Comparison of ENCODE assay signal across 33 mouse cellular contexts in the genomic region with DNA sequence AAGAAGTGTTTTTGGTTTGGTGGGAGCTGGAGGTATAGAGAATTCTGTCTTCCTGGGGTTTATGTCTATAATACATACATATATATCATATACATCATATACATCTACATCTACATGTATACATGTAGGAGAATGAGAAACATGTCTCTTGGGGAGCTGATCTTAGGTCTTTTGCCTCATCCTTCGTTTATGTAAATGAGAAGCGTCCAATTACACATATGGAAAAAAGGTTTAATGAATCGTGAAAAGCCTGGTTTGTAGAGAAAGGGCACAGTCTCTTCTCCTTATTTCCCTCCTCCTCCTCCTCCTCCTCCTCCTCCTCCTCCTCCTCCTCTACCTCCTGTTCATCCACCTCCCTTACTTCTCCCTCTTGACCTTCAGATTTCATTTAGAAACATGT. TPM values are rescaled to one million over a fixed set of nuclear protein-coding genes. Genes with fewer than 3 reads are reported as not detected.
DNase-seq lines count a peak whose midpoint lies in the region; ATAC-seq and TF ChIP-seq lines count a peak whose summit lies in the region.
"Had no signal": no experiment of that assay in that cellular context is flagged by ENCODE, and none has a peak within 500 bp of the region (broad histone marks: within the 10 kb centered on the region; RNA-seq: fewer than 3 reads in every experiment).

No protein-coding gene starts in this region.

- no peak for DNase-seq in forebrain, embryonic 11.5 days (ENCODE audit: low spot score)
- DNase-seq in forebrain, postnatal 0 days = no peak
- peak; percentile 38 for DNase-seq in retina, embryonic 14.5 days (ENCODE audit: low spot score)
- no peak for DNase-seq in heart, postnatal 25 days (ENCODE audit: low spot score)
- no peak for DNase-seq in heart, postnatal 10 days
- DNase-seq: adrenal gland, adult 2 months; adrenal gland, postnatal 25 days; cerebellum, adult 18-20 months; cerebellum, adult 9-10 months; cerebellum, postnatal 14 days; gastrocnemius, adult 2 months; gastrocnemius, postnatal 14 days; heart, adult 11 months; heart, postnatal 4 days; kidney, adult 18-20 months had no signal

- no peak overlapping the region for H3K4me3 ChIP-seq in forebrain, embryonic 11.5 days (ENCODE audit: low read depth, low read length)
- H3K4me3 ChIP-seq in forebrain, postnatal 0 days (ENCODE audit: low read depth, low read length) = no peak overlapping the region
- no peak overlapping the region for H3K4me3 ChIP-seq in forebrain, embryonic 13.5 days
- H3K4me3 ChIP-seq: embryonic facial prominence, embryonic 10.5 days; embryonic facial prominence, embryonic 13.5 days; erythroblast, embryonic 14.5 days; gastrocnemius, adult 2 months had no signal

- H3K9ac ChIP-seq in forebrain, embryonic 11.5 days (ENCODE audit: low read length) = no peak overlapping the region
- H3K9ac ChIP-seq in forebrain, postnatal 0 days = no peak overlapping the region
- H3K9ac ChIP-seq in forebrain, embryonic 13.5 days = no peak overlapping the region
- H3K9ac ChIP-seq: embryonic facial prominence, embryonic 13.5 days; hindbrain, embryonic 14.5 days had no signal

- no peaks in the 10 kb centered on the region for H3K9me3 ChIP-seq in forebrain, embryonic 11.5 days (ENCODE audit: control insufficient read depth, low read length)
- no peaks in the 10 kb centered on the region for H3K9me3 ChIP-seq in forebrain, postnatal 0 days (ENCODE audit: low read length)
- no peaks in the 10 kb centered on the region for H3K9me3 ChIP-seq in forebrain, embryonic 13.5 days (replicated peaks)
- H3K9me3 ChIP-seq: embryonic facial prominence, embryonic 13.5 days had no signal

- TF ChIP-seq CTCF in forebrain, postnatal 0 days (IDR thresholded peaks at IDR 0.05; ENCODE audit: low read depth) = no peak

- intact Hi-C loops in heart, postnatal 25 days (cut with DNase I) = no loop called here
- intact Hi-C loops in heart, postnatal 10 days (cut with DNase I) = no loop called here

- no peaks in the 10 kb centered on the region for H3K4me1 ChIP-seq in forebrain, embryonic 11.5 days (replicated peaks; ENCODE audit: control insufficient read depth, insufficient read depth, low read length)
- H3K4me1 ChIP-seq in forebrain, postnatal 0 days (ENCODE audit: insufficient read depth) = no peaks in the 10 kb centered on the region
- H3K4me1 ChIP-seq in forebrain, embryonic 13.5 days = peaks cover 4% of the 10 kb centered on the region
- H3K4me1 ChIP-seq: embryonic facial prominence, embryonic 13.5 days had no signal

- H3K36me3 ChIP-seq in forebrain, embryonic 11.5 days (ENCODE audit: control insufficient read depth, insufficient read depth, low read length) = no peaks in the 10 kb centered on the region
- no peaks in the 10 kb centered on the region for H3K36me3 ChIP-seq in forebrain, postnatal 0 days (ENCODE audit: insufficient read depth)
- no peaks in the 10 kb centered on the region for H3K36me3 ChIP-seq in forebrain, embryonic 13.5 days (ENCODE audit: poor library complexity, severe bottlenecking)
- H3K36me3 ChIP-seq: embryonic facial prominence, embryonic 10.5 days; embryonic facial prominence, embryonic 13.5 days had no signal

- peak; percentile 8; the same call in 1 of the 2 replicates for ATAC-seq in forebrain, embryonic 11.5 days (replicated peaks; ENCODE audit: low FRiP score)
- ATAC-seq in forebrain, postnatal 0 days = no peak
- no peak for ATAC-seq in forebrain, embryonic 13.5 days
- ATAC-seq: CD4-positive, CD25-positive, alpha-beta regulatory T cell, adult 4 months; hindbrain, postnatal 0 days; inflammation-experienced regulatory T-cells, adult 6 months; intestine, embryonic 16.5 days had no signal

- H3K27me3 ChIP-seq in forebrain, embryonic 11.5 days (ENCODE audit: control insufficient read depth, insufficient read depth, low read length) = no peaks in the 10 kb centered on the region
- H3K27me3 ChIP-seq in forebrain, postnatal 0 days (ENCODE audit: insufficient read depth, low read length) = no peaks in the 10 kb centered on the region
- H3K27me3 ChIP-seq in forebrain, embryonic 13.5 days = no peaks in the 10 kb centered on the region

- H3K27ac ChIP-seq in forebrain, embryonic 11.5 days (ENCODE audit: low read depth, low read length) = peak overlapping the region; percentile 50; the same call in 1 of the 2 replicates
- no peak overlapping the region for H3K27ac ChIP-seq in forebrain, postnatal 0 days (ENCODE audit: low read depth, low read length)
- H3K27ac ChIP-seq in forebrain, embryonic 13.5 days = 0 out of 2 replicates have a peak overlapping the region, but pooled peaks have one; percentile 51
- H3K27ac ChIP-seq: embryonic facial prominence, embryonic 10.5 days; embryonic facial prominence, embryonic 13.5 days; gastrocnemius, adult 2 months; hindbrain, embryonic 14.5 days; hindbrain, postnatal 0 days had no signal

- no peak overlapping the region for H3K4me2 ChIP-seq in forebrain, embryonic 11.5 days (ENCODE audit: low read depth, low read length, severe bottlenecking)
- H3K4me2 ChIP-seq in forebrain, postnatal 0 days (ENCODE audit: low read depth) = no peak overlapping the region
- H3K4me2 ChIP-seq in forebrain, embryonic 13.5 days = no peak overlapping the region
- H3K4me2 ChIP-seq: embryonic facial prominence, embryonic 13.5 days; heart, embryonic 11.5 days; hindbrain, embryonic 14.5 days had no signal

- 21% methylated on average over 3 of the region's 3 CpGs for WGBS in forebrain, embryonic 11.5 days
- WGBS in forebrain, postnatal 0 days = 25% methylated on average over 3 of the region's 3 CpGs
- 23% methylated on average over 3 of the region's 3 CpGs for WGBS in forebrain, embryonic 13.5 days

RNA-seq across cellular contexts. Expression of gene Gm7073, which starts 6.9 kb away (rescaled TPM):
- polyA plus RNA-seq in forebrain, embryonic 11.5 days (2014; fragmentation: Nextera tagmentation; extraction: Ambion mirVana) = not detected in 2 replicates
- not detected in 2 replicates for total RNA-seq in forebrain, postnatal 0 days (2014; rRNA removed)
- polyA plus RNA-seq in forebrain, postnatal 0 days (2015; fragmentation: Nextera tagmentation; extraction: Ambion mirVana) = not detected in 2 replicates
- polyA plus RNA-seq in forebrain, embryonic 13.5 days (2015; fragmentation: Nextera tagmentation; extraction: Ambion mirVana) = not detected in 2 replicates
- total RNA-seq in heart, postnatal 25 days (2021) = not detected
- not detected for total RNA-seq in heart, postnatal 10 days (2021)
- total RNA-seq: adrenal gland, adult 2 months; adrenal gland, postnatal 25 days; gastrocnemius, adult 2 months; gastrocnemius, postnatal 14 days; gastrocnemius, postnatal 4 days; heart, adult 8-10 months; heart, postnatal 4 days; hindbrain, postnatal 0 days; MEL had no signal
- polyA plus RNA-seq: adrenal gland, adult 2 months; C2C12; CD4-positive, CD25-positive, alpha-beta regulatory T cell, adult 4 months; embryonic facial prominence, embryonic 10.5 days; embryonic facial prominence, embryonic 13.5 days; erythroblast, embryonic 14.5 days; frontal cortex, adult 2 months; heart, embryonic 11.5 days; heart, embryonic 14.5 days; heart, postnatal 0 days; hindbrain, embryonic 11.5 days; hindbrain, embryonic 14.5 days; hindbrain, postnatal 0 days; inflammation-experienced regulatory T-cells, adult 6 months; intestine, embryonic 16.5 days had no signal

RNA-seq across cellular contexts. Expression of gene Atp11c, which starts 46.6 kb away (rescaled TPM):
- 15.6 and 18.7 TPM in 2 replicates for polyA plus RNA-seq in forebrain, embryonic 11.5 days (2014; fragmentation: Nextera tagmentation; extraction: Ambion mirVana)
- total RNA-seq in forebrain, postnatal 0 days (2014; rRNA removed) = 20.9 and 28.0 TPM in 2 replicates
- polyA plus RNA-seq in forebrain, postnatal 0 days (2015; fragmentation: Nextera tagmentation; extraction: Ambion mirVana) = 5.2 and 6.8 TPM in 2 replicates
- 13.5 and 15.1 TPM in 2 replicates for polyA plus RNA-seq in forebrain, embryonic 13.5 days (2015; fragmentation: Nextera tagmentation; extraction: Ambion mirVana)
- 1 to 10 TPM; 5.8 to 7.4 TPM for total RNA-seq in heart, postnatal 25 days (2021)
- 1 to 10 TPM; 9.6 to 10.0 TPM for total RNA-seq in heart, postnatal 10 days (2021)
